Mouse (Mus musculus) limb, embryonic 12.5 days (tissue): ENCODE results near the gene Nudt16l1. TPM values are rescaled to one million over a fixed set of nuclear protein-coding genes. Genes with fewer than 3 reads are reported as not detected.

Source experiments
- ATAC-seq: fragments of 200-750 bp; cut with Nextera tagmentation; 2 replicates; pipeline ENCODE4 v1.8.0; 2017; ENCODE audit warnings: low read depth, moderate TSS enrichment; ENCODE audit not compliant: insufficient number of reproducible peaks, insufficient read depth, low FRiP score, low TSS enrichment
- H3K27ac ChIP-seq: fragments of 300-500 bp; sonication (generic); 2 replicates; pipeline ENCODE4 v1.5.1; 2016; ENCODE audit warnings: mild to moderate bottlenecking, moderate library complexity
- H3K27me3 ChIP-seq: fragments of 300-500 bp; sonication (generic); 2 replicates; pipeline ENCODE4 v1.6.1; 2016; ENCODE audit warnings: mild to moderate bottlenecking, moderate library complexity
- H3K36me3 ChIP-seq: fragments of 300-500 bp; sonication (generic); 2 replicates; pipeline ENCODE4 v1.6.1; 2016; ENCODE audit warnings: mild to moderate bottlenecking, moderate library complexity
- H3K4me1 ChIP-seq: fragments of 300-500 bp; sonication (generic); replicated peaks from 2 replicates; pipeline ENCODE4 v1.6.1; 2016
- H3K4me2 ChIP-seq: fragments of 300-500 bp; sonication (generic); 2 replicates; pipeline ENCODE4 v1.6.1; 2016; ENCODE audit warnings: mild to moderate bottlenecking, moderate library complexity
- H3K4me3 ChIP-seq: fragments of 300-500 bp; sonication (generic); replicated peaks from 2 replicates; pipeline ENCODE4 v1.5.1; 2016; ENCODE audit warnings: mild to moderate bottlenecking
- H3K9ac ChIP-seq: fragments of 300-500 bp; sonication (generic); replicated peaks from 2 replicates; pipeline ENCODE4 v1.6.1; 2016; ENCODE audit warnings: mild to moderate bottlenecking, moderate library complexity
- H3K9me3 ChIP-seq: fragments of 300-500 bp; sonication (generic); 2 replicates; pipeline ENCODE4 v1.6.1; 2016; ENCODE audit warnings: mild to moderate bottlenecking, moderate library complexity
- WGBS: fragments of 180-500 bp; shearing (Covaris S2); methylation state at CpG from one replicate; pipeline ENCODE4 v1.1.7; 2016; 5-methylcytosine and 5-hydroxymethylcytosine counted together
- polyA plus RNA-seq: library from polyadenylated mRNA; unstranded; fragments of >200 nt; fragmentation: Nextera tagmentation; extraction: Ambion mirVana; gene quantifications from 2 replicates; pipeline ENCODE4 v1.2.1, GENCODE M21; 2016

Nudt16l1 gene
- polyA plus RNA-seq, 1 experiment from 2014 or later: 168 TPM

DNA sequence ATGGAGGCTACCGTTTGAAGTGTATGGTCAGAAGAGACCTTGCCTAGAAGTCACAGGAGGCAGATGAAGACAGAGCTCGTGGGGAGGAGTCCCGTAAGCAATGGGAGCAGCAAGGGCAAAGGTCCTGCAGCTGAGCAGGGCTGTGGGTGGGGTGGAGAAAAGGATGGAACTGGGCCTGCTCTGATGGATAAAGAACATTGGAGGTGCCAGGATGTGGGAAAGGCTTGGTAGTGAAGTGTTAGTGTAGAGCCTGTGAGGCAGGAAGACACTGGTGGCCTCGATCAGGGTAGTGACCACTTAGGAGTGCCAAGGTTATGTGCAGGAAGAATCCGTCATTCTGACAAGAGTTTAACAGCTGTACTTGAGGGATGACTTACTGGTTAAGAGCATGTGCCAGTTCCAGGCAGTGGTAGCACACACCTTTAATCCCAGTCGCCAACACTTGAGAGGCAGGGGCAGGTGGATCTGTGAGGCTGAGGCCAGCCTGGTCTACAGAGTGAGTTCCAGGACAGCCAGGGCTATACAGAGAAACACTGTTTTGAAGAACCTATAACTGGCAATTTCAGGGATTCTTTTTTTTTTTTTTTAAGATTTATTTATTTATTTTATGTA is 35.0 kb upstream of the Nudt16l1 start:
- no peaks in the 10 kb centered on the region for H3K9me3 ChIP-seq
- peaks cover 12% of the 10 kb centered on the region for H3K4me1 ChIP-seq
- no peaks in the 10 kb centered on the region for H3K27me3 ChIP-seq
- no peak overlapping the region for H3K27ac ChIP-seq
- H3K9ac ChIP-seq: no peak overlapping the region
- ATAC-seq: no peak
- no peak overlapping the region for H3K4me3 ChIP-seq
- H3K36me3 ChIP-seq: peaks cover 15% of the 10 kb centered on the region
- 71% methylated on average over 6 of the region's 6 CpGs for WGBS
- no peak overlapping the region for H3K4me2 ChIP-seq

GRCm38 (mm10) chr16:4904878-4905277 is 33.7 kb upstream of the Nudt16l1 start:
- peaks cover 12% of the 10 kb centered on the region for H3K4me1 ChIP-seq
- WGBS: 78% methylated on average over 3 of the region's 3 CpGs
- H3K9ac ChIP-seq: no peak overlapping the region
- H3K4me2 ChIP-seq: no peak overlapping the region
- no peak for ATAC-seq
- peaks cover 28% of the 10 kb centered on the region for H3K36me3 ChIP-seq
- no peak overlapping the region for H3K4me3 ChIP-seq
- no peaks in the 10 kb centered on the region for H3K9me3 ChIP-seq
- no peaks in the 10 kb centered on the region for H3K27me3 ChIP-seq
- H3K27ac ChIP-seq: no peak overlapping the region

- Histone ChIP-seq H3K36me3 (peaks cover 35% of the 10 kb centered on the region), H3K9ac (no peak overlapping the region), H3K4me3 (no peak overlapping the region), H3K4me1 (peaks cover 12% of the 10 kb centered on the region), H3K27me3 (no peaks in the 10 kb centered on the region), H3K9me3 (no peaks in the 10 kb centered on the region), H3K4me2 (no peak overlapping the region), H3K27ac (peak overlapping the region; percentile 35; the same call in 1 of the 2 replicates)
- ATAC-seq: no peak
- WGBS: 8% methylated on average over 1 of the region's 1 CpGs
These were observed 33.0 kb upstream of the Nudt16l1 start for GRCm38 (mm10) chr16:4905591-4905990.

DNA sequence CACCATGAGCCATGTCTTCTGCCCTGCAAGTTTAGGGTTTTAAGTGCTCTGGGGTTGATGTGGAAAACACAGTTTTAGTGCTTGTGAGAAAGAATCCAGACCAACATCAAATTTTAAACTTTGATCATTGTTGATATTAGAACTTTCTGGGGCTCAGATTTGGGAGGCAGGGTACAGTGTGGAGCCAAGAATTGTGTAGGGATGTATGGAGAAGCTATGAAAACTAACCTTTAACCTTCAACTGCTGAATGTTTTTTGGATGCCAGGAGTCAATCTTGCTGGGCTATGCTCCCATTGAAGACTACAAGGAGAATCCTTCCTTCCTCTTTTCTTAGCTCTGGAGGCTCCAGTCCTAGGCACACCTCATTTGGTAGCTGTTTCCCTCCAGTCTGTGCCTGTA is 32.0 kb upstream of the Nudt16l1 start:
- H3K4me1 ChIP-seq: peaks cover 12% of the 10 kb centered on the region
- ATAC-seq: no peak
- no peak overlapping the region for H3K9ac ChIP-seq
- no peaks in the 10 kb centered on the region for H3K9me3 ChIP-seq
- H3K4me2 ChIP-seq: no peak overlapping the region
- H3K27ac ChIP-seq: no peak overlapping the region
- no peak overlapping the region for H3K4me3 ChIP-seq
- peaks cover 45% of the 10 kb centered on the region for H3K36me3 ChIP-seq
- H3K27me3 ChIP-seq: no peaks in the 10 kb centered on the region

DNA sequence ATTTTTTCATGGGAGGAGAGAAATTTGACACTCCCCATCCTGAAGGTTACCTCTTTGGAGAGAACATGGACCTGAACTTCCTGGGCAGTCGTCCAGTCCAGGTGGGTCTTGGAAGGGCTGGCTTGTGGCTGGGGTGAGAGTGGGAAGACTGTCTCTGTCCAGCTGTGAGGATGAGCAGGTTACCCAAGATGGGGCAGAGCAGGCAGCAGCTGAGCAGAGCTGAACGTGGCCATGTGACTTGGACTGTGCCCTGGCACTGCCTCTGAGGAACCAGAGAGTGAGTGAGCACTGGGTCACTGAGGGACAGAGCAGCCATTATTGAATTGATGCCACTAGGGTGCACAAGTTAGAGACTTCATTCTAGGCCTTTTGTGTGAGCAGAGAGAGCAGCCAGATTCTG is 31.2 kb upstream of the Nudt16l1 start:
- WGBS: 76% methylated on average over 2 of the region's 2 CpGs
- Histone ChIP-seq H3K4me3 (no peak overlapping the region), H3K27ac (0 out of 2 replicates have a peak overlapping the region, but pooled peaks have one; percentile 7), H3K4me2 (no peak overlapping the region), H3K27me3 (no peaks in the 10 kb centered on the region), H3K4me1 (peaks cover 12% of the 10 kb centered on the region), H3K36me3 (peaks cover 53% of the 10 kb centered on the region), H3K9me3 (no peaks in the 10 kb centered on the region), H3K9ac (0 out of 2 replicates have a peak overlapping the region, but pooled peaks have one; percentile 27)
- no peak for ATAC-seq

DNA sequence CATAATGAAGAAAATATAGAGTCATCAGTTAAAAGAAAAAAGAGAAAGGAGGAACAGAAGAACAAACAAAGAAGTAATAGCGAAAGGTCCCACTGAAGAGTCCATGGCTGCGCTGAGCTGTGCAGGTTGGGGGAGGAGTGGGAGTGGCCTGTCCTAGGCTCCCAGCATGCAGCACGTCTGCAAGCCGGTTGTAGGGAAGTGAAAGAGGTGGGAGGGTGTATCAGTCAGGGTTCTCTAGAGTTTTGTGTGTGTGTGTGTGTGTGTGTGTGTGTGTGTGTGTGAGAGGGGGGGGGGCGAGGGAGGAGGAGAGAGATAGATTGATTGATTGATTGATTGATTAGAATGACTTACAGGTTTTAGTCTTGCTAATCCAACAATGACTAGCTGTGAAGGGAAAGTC is 30.6 kb upstream of the Nudt16l1 start:
- H3K4me3 ChIP-seq: no peak overlapping the region
- H3K27me3 ChIP-seq: no peaks in the 10 kb centered on the region
- no peaks in the 10 kb centered on the region for H3K9me3 ChIP-seq
- no peak overlapping the region for H3K27ac ChIP-seq
- H3K4me2 ChIP-seq: no peak overlapping the region
- WGBS: 69% methylated on average over 5 of the region's 5 CpGs
- ATAC-seq: no peak
- H3K4me1 ChIP-seq: peaks cover 12% of the 10 kb centered on the region
- no peak overlapping the region for H3K9ac ChIP-seq
- H3K36me3 ChIP-seq: peaks cover 59% of the 10 kb centered on the region

DNA sequence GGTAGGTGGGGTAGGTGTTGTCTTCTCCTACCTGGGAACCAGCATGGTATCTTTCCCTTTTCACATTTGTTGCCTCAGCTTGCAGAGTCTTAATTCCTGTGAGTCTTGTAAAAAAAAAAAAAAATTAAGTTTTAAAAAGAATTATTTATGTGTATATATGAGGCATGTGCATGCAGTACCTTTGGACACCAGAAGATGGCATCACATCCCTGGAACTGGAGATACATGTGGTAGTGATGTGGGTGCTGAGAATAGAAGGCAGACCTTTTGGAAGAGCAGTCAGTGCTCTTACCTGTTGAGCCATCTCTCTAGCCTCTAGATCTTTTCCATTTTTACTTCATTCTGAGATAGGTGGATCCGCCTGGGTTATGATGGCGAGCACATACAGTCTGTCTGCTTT is 28.8 kb upstream of the Nudt16l1 start:
- H3K4me1 ChIP-seq: peaks cover 9% of the 10 kb centered on the region
- peaks cover 70% of the 10 kb centered on the region for H3K36me3 ChIP-seq

DNA sequence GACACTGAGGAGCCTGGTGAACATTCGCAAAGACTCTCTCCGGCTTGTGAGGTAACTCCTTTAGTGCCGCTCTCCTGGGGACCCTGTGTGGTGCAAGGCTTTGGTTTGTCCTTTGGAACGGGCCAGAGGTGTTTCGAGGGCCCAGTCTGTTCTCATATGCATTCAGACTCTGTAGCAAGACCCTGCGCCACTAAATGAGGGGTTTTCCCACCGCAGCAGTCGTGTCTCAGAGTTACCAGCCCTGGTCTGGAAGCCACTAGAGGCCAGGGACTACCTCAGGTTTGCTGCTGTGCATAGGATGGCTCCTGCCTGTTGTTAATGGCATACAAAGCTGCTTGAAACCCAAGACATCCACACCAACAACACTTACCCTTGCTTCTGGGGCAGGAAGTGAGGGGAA is 27.8 kb upstream of the Nudt16l1 start:
- Histone ChIP-seq H3K9me3 (no peaks in the 10 kb centered on the region), H3K4me3 (no peak overlapping the region), H3K27me3 (no peaks in the 10 kb centered on the region), H3K4me1 (no peaks in the 10 kb centered on the region), H3K36me3 (peaks cover 79% of the 10 kb centered on the region), H3K9ac (no peak overlapping the region), H3K27ac (no peak overlapping the region), H3K4me2 (no peak overlapping the region)
- no peak for ATAC-seq
- WGBS: 95% methylated on average over 8 of the region's 8 CpGs

More for the DNA sequence above, 28.8 kb upstream of the Nudt16l1 start:
- no peaks in the 10 kb centered on the region for H3K27me3 ChIP-seq
- no peak overlapping the region for H3K9ac ChIP-seq
- 100% methylated on average over 2 of the region's 2 CpGs for WGBS
- no peak overlapping the region for H3K4me2 ChIP-seq
- H3K9me3 ChIP-seq: no peaks in the 10 kb centered on the region
- no peak for ATAC-seq
- H3K27ac ChIP-seq: no peak overlapping the region
- H3K4me3 ChIP-seq: no peak overlapping the region

DNA sequence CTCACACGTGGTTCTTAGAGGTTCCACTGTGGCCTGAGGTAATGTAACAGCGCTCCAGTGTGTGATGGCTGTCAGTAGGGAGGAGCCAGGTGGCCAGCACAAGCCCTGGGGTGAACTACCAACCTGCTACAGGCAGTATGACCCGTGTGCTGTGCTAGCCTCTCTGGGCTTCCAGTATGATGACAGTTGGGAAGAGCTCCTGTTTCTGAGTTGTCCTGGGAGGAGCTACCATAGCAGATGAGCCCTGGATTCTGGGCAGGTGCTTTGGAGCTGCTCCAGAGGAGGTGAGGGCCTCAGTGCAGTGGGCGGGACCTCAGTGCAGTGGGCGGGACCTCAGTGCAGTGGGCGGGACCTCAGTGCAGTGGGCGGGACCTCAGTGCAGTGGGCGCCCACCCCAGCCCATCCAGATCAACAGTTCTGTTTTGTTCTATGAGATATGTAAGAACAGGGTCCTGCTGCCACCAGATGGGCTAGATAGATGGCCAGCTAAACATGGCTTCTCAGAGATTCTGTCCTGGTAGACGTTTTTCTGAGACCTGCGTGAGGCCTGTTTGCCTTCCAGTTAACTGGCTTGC is 26.4 kb upstream of the Nudt16l1 start:
- peak overlapping the region; percentile 41; the same call in 1 of the 2 replicates for H3K27ac ChIP-seq
- no peak overlapping the region for H3K9ac ChIP-seq
- no peak overlapping the region for H3K4me2 ChIP-seq
- no peaks in the 10 kb centered on the region for H3K9me3 ChIP-seq
- no peak for ATAC-seq
- no peaks in the 10 kb centered on the region for H3K27me3 ChIP-seq
- H3K36me3 ChIP-seq: peaks cover 89% of the 10 kb centered on the region
- 67% methylated on average over 10 of the region's 10 CpGs for WGBS
- no peak overlapping the region for H3K4me3 ChIP-seq
- no peaks in the 10 kb centered on the region for H3K4me1 ChIP-seq

GRCm38 (mm10) chr16:4912907-4913782 is 25.4 kb upstream of the Nudt16l1 start:
- Histone ChIP-seq H3K27ac (peak overlapping the region; percentile 54), H3K27me3 (no peaks in the 10 kb centered on the region), H3K4me1 (no peaks in the 10 kb centered on the region), H3K36me3 (peaks cover 88% of the 10 kb centered on the region), H3K9ac (no peak overlapping the region), H3K4me3 (no peak overlapping the region), H3K4me2 (no peak overlapping the region), H3K9me3 (no peaks in the 10 kb centered on the region)
- peak; percentile 9; the same call in 1 of the 2 replicates for ATAC-seq
- WGBS: 75% methylated on average over 11 of the region's 11 CpGs
